In the genomic region with DNA sequence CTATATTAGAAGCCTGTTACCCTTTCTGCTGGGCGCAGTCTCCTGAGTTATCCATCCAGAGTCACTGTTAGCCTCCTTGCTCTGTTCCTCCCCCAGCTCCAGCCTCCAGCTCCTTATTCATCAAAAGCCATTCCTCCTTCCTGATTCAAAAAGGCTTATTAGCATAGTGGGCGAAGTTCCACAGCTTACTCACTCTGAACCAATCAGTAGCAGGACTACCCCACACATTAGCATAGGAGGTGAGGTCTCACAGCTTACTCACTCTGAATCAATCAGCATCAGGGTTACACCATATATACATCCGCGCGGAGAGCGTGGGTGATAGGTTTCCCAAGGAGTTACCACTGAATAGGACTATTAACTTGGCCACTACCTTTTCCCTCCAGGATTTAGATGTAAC, we compare ENCODE assay signal across 14 mouse cellular contexts.
A peak's percentile ranks its signal among the peaks of the same experiment; 100 is the strongest.
DNase-seq lines count a peak whose midpoint lies in the region; ATAC-seq and TF ChIP-seq lines count a peak whose summit lies in the region.
"Had no signal": no experiment of that assay in that cellular context is flagged by ENCODE, and none has a peak within 500 bp of the region (broad histone marks: within the 10 kb centered on the region; RNA-seq: fewer than 3 reads in every experiment).

No protein-coding gene starts in this region.

- peak overlapping the region; percentile 68; the same call in 1 of the 2 replicates for H3K27ac ChIP-seq in layer of hippocampus, adult 2 months
- H3K27ac ChIP-seq in forebrain, embryonic 14.5 days (ENCODE audit: low read depth, low read length): no peak overlapping the region; the same call in 1 of the 2 replicates
- H3K27ac ChIP-seq: embryonic facial prominence, embryonic 13.5 days; heart, embryonic 15.5 days had no signal

- no peak overlapping the region for H3K4me2 ChIP-seq in forebrain, embryonic 14.5 days (ENCODE audit: low read length)
- H3K4me2 ChIP-seq: embryonic facial prominence, embryonic 13.5 days; heart, embryonic 15.5 days had no signal

- TF ChIP-seq CTCF in layer of hippocampus, adult 2 months (conservative IDR thresholded peaks at IDR 0.05): no peak

- H3K27me3 ChIP-seq in forebrain, embryonic 14.5 days (replicated peaks; ENCODE audit: control insufficient read depth, insufficient read depth, low read length): no peaks in the 10 kb centered on the region
- H3K27me3 ChIP-seq: embryonic facial prominence, embryonic 13.5 days; heart, embryonic 15.5 days had no signal

- WGBS in forebrain, embryonic 14.5 days: 52% methylated on average over 6 of the region's 6 CpGs

- peaks cover 5% of the 10 kb centered on the region; the same call in 1 of the 2 replicates for H3K4me1 ChIP-seq in forebrain, embryonic 14.5 days (ENCODE audit: control insufficient read depth, insufficient read depth, low read length)

- peak in 1 of 2 experiments; percentile 58 for DNase-seq in layer of hippocampus, adult 2 months (ENCODE audit: low spot score in 2 of 2)
- DNase-seq in layer of hippocampus, adult 11-12 months (ENCODE audit: low spot score): no peak
- DNase-seq in right cerebral cortex, adult 18-20 months: peak; percentile 74
- DNase-seq in right cerebral cortex, postnatal 36 days (ENCODE audit: low spot score in 2 of 2): no peak
- peak; percentile 84 for DNase-seq in forebrain, embryonic 14.5 days (ENCODE audit: low spot score)
- DNase-seq in telencephalon, adult 2 months (ENCODE audit: low read depth, low spot score): peak; percentile 65
- DNase-seq in kidney, postnatal 14 days: no peak
- DNase-seq in heart, adult 18-20 months: no peak
- DNase-seq: adrenal gland, postnatal 14 days; kidney, adult 8-10 months; lung, postnatal 36 days; thymus, adult 18-20 months had no signal

- H3K9ac ChIP-seq in forebrain, embryonic 14.5 days (ENCODE audit: low read length): no peak overlapping the region
- H3K9ac ChIP-seq: embryonic facial prominence, embryonic 13.5 days; heart, embryonic 15.5 days had no signal

- ATAC-seq in forebrain, embryonic 14.5 days: peak; percentile 74

- H3K4me3 ChIP-seq in layer of hippocampus, adult 2 months: no peak overlapping the region
- no peak overlapping the region for H3K4me3 ChIP-seq in forebrain, embryonic 14.5 days (ENCODE audit: low read depth, low read length)
- H3K4me3 ChIP-seq: embryonic facial prominence, embryonic 13.5 days; heart, embryonic 15.5 days had no signal

- no peaks in the 10 kb centered on the region for H3K9me3 ChIP-seq in forebrain, embryonic 14.5 days (replicated peaks; ENCODE audit: control insufficient read depth, low read length)
- H3K9me3 ChIP-seq: embryonic facial prominence, embryonic 13.5 days; heart, embryonic 15.5 days had no signal

- H3K36me3 ChIP-seq in forebrain, embryonic 14.5 days (ENCODE audit: control insufficient read depth, insufficient read depth, low read length): peaks cover 44% of the 10 kb centered on the region

Comparison
In these comparisons a context has a peak if more than half of its experiments do, and no peak if none do; other contexts are left out.
1. DNase-seq: peak in right cerebral cortex, adult 18-20 months (single experiment), forebrain, embryonic 14.5 days (single experiment) and telencephalon, adult 2 months (single experiment); none in layer of hippocampus, adult 11-12 months (single experiment), right cerebral cortex, postnatal 36 days (0 of 2), kidney, postnatal 14 days (single experiment) and heart, adult 18-20 months (0 of 2).